ENCODE assay signal across 8 mouse cellular contexts in the genomic region with DNA sequence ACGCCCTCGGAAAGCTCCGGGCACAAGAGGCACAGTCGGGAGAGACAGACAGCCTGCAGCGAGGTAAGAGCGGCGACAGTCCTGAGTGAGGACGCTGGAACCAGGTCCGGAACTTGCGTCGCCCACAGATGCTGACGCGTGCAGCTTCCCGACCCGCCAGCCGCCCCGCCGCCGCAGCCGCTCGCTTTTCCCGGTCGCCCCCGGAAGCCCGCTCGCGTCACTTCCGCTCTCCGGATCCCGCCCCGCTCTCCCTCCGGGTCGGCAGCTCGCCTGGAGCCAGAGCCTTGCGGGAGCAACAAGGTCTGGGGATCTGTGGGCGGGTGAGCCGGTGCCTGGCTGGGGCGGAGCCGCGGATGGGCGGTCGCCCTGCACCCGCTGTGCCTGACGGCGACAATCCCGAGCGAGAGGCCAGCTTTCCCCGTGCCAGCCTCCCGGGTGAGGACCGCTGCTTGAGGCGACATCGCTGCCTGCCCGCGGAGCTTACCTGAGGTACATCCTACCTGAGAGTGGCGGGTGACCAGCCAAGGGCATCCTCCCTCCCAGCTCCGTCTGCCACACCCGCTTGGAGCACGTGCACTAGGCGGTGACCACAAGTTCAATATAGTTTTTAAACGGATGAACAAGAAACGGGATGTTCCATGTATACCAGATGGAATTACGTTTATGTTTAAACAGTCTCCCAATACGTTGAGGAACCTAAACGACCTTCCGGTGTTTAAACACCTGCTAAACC. TPM values are rescaled to one million over a fixed set of nuclear protein-coding genes. Genes with fewer than 3 reads are reported as not detected.
DNase-seq lines count a peak whose midpoint lies in the region; ATAC-seq and TF ChIP-seq lines count a peak whose summit lies in the region.

A gene (minus strand): TSS at position 210 of the 733 bp plus-strand sequence.

- TF ChIP-seq POLR2A in testis, adult 2 months (IDR thresholded peaks at IDR 0.05; ENCODE audit: control insufficient read depth, low read depth, low read length): peak; percentile 71

- H3K9ac ChIP-seq in forebrain, embryonic 11.5 days (ENCODE audit: low read length): peak within 1 kb of the TSS; percentile 82
- H3K9ac ChIP-seq in heart, postnatal 0 days (replicated peaks; ENCODE audit: low read depth, low read length): peak within 1 kb of the TSS; percentile 92
- peak within 1 kb of the TSS; percentile 92 for H3K9ac ChIP-seq in liver, embryonic 16.5 days (ENCODE audit: low read depth, low read length)
- peak within 1 kb of the TSS; percentile 93 for H3K9ac ChIP-seq in neural tube, embryonic 13.5 days

- H3K4me3 ChIP-seq in forebrain, embryonic 11.5 days (ENCODE audit: low read depth, low read length): peak within 1 kb of the TSS; percentile 85
- peak within 1 kb of the TSS; percentile 98 for H3K4me3 ChIP-seq in heart, postnatal 0 days (ENCODE audit: low read depth, low read length)
- H3K4me3 ChIP-seq in liver, embryonic 16.5 days (ENCODE audit: low read depth, low read length): peak within 1 kb of the TSS; percentile 98
- peak within 1 kb of the TSS; percentile 95 for H3K4me3 ChIP-seq in neural tube, embryonic 13.5 days
- H3K4me3 ChIP-seq in testis, adult 2 months (ENCODE audit: control insufficient read depth, low read depth, low read length): peak within 1 kb of the TSS; percentile 97

- TF ChIP-seq EP300 in heart, postnatal 0 days (IDR thresholded peaks at IDR 0.05; ENCODE audit: low read depth): peak; percentile 41; the same call in 1 of the 2 replicates

- no peaks in the 10 kb centered on the region for H3K27me3 ChIP-seq in forebrain, embryonic 11.5 days (ENCODE audit: control insufficient read depth, insufficient read depth, low read length)
- H3K27me3 ChIP-seq in heart, postnatal 0 days (ENCODE audit: control insufficient read depth, insufficient read depth, low read length): no peaks in the 10 kb centered on the region
- no peaks in the 10 kb centered on the region for H3K27me3 ChIP-seq in liver, embryonic 16.5 days (ENCODE audit: control insufficient read depth, insufficient read depth, low read depth, low read length)
- no peaks in the 10 kb centered on the region for H3K27me3 ChIP-seq in neural tube, embryonic 13.5 days
- no peaks in the 10 kb centered on the region for H3K27me3 ChIP-seq in testis, adult 2 months (ENCODE audit: control insufficient read depth, insufficient read depth, low read length)

- H3K4me1 ChIP-seq in forebrain, embryonic 11.5 days (replicated peaks; ENCODE audit: control insufficient read depth, insufficient read depth, low read length): no peaks in the 10 kb centered on the region; the same call in 1 of the 2 replicates
- no peaks in the 10 kb centered on the region for H3K4me1 ChIP-seq in heart, postnatal 0 days (ENCODE audit: control insufficient read depth, insufficient read depth)
- H3K4me1 ChIP-seq in liver, embryonic 16.5 days (ENCODE audit: control insufficient read depth, low read depth, low read length): peaks cover 11% of the 10 kb centered on the region
- peaks cover 21% of the 10 kb centered on the region for H3K4me1 ChIP-seq in neural tube, embryonic 13.5 days (replicated peaks)
- no peaks in the 10 kb centered on the region; the same call in 1 of the 2 replicates for H3K4me1 ChIP-seq in testis, adult 2 months (ENCODE audit: control insufficient read depth, insufficient read depth, low read length)

- H3K36me3 ChIP-seq in forebrain, embryonic 11.5 days (ENCODE audit: control insufficient read depth, insufficient read depth, low read length): no peaks in the 10 kb centered on the region; the same call in 1 of the 2 replicates
- no peaks in the 10 kb centered on the region for H3K36me3 ChIP-seq in heart, postnatal 0 days (replicated peaks; ENCODE audit: control insufficient read depth, insufficient read depth, low read length)
- H3K36me3 ChIP-seq in liver, embryonic 16.5 days (ENCODE audit: control insufficient read depth, insufficient read depth): no peaks in the 10 kb centered on the region
- peaks cover 4% of the 10 kb centered on the region for H3K36me3 ChIP-seq in neural tube, embryonic 13.5 days
- H3K36me3 ChIP-seq in testis, adult 2 months (ENCODE audit: control insufficient read depth, insufficient read depth, low read length): no peaks in the 10 kb centered on the region

- peak within 1 kb of the TSS; percentile 95 for H3K4me2 ChIP-seq in forebrain, embryonic 11.5 days (ENCODE audit: low read depth, low read length, severe bottlenecking)
- H3K4me2 ChIP-seq in heart, postnatal 0 days (ENCODE audit: low read depth, low read length): peak within 1 kb of the TSS; percentile 98
- peak within 1 kb of the TSS; percentile 94 for H3K4me2 ChIP-seq in liver, embryonic 16.5 days (ENCODE audit: low read depth, low read length)
- H3K4me2 ChIP-seq in neural tube, embryonic 13.5 days: peak within 1 kb of the TSS; percentile 95

- H3K27ac ChIP-seq in forebrain, embryonic 11.5 days (ENCODE audit: low read depth, low read length): peak within 1 kb of the TSS; percentile 76
- H3K27ac ChIP-seq in heart, postnatal 0 days (ENCODE audit: low read depth): peak within 1 kb of the TSS; percentile 87
- H3K27ac ChIP-seq in liver, embryonic 16.5 days (ENCODE audit: low read length): peak within 1 kb of the TSS; percentile 91
- peak within 1 kb of the TSS; percentile 93 for H3K27ac ChIP-seq in neural tube, embryonic 13.5 days (replicated peaks)
- peak within 1 kb of the TSS; percentile 95 for H3K27ac ChIP-seq in testis, adult 2 months (ENCODE audit: control insufficient read depth, insufficient read depth, low read depth, low read length)

- under 1% methylated on average over 65 of the region's 65 CpGs for WGBS in forebrain, embryonic 11.5 days
- under 1% methylated on average over 37 of the region's 65 CpGs for WGBS in heart, postnatal 0 days
- WGBS in liver, embryonic 16.5 days (ENCODE audit: insufficient replicate concordance): under 1% methylated on average over 64 of the region's 65 CpGs
- WGBS in neural tube, embryonic 13.5 days: under 1% methylated on average over 62 of the region's 65 CpGs

- TF ChIP-seq CTCF in heart, postnatal 0 days (IDR thresholded peaks at IDR 0.05; ENCODE audit: low read depth): no peak
- no peak for TF ChIP-seq CTCF in testis, adult 2 months (IDR thresholded peaks at IDR 0.05; ENCODE audit: control insufficient read depth, insufficient read depth, insufficient replicate concordance, low read depth, low read length)

- no peaks in the 10 kb centered on the region for H3K9me3 ChIP-seq in forebrain, embryonic 11.5 days (ENCODE audit: control insufficient read depth, low read length)
- H3K9me3 ChIP-seq in heart, postnatal 0 days (replicated peaks; ENCODE audit: control insufficient read depth, low read length): no peaks in the 10 kb centered on the region
- no peaks in the 10 kb centered on the region for H3K9me3 ChIP-seq in liver, embryonic 16.5 days (replicated peaks; ENCODE audit: control insufficient read depth, low read length)
- no peaks in the 10 kb centered on the region for H3K9me3 ChIP-seq in neural tube, embryonic 13.5 days

- peak; percentile 96 for ATAC-seq in forebrain, embryonic 11.5 days (replicated peaks; ENCODE audit: low FRiP score)
- ATAC-seq in heart, postnatal 0 days (ENCODE audit: insufficient read depth, low read depth): peak; percentile 94
- peak; percentile 98 for ATAC-seq in liver, embryonic 16.5 days (ENCODE audit: low read depth)
- ATAC-seq in neural tube, embryonic 13.5 days (ENCODE audit: low read depth): peak; percentile 95

- DNase-seq in CD8-positive naive resting alpha-beta T cell, adult 2 months (ENCODE audit: low read depth in 2 of 2, low spot score in 2 of 2): peak; percentile 84 to 85
- peak; percentile 84 for DNase-seq in c-Kit-positive CD71-negative TER-119-negative erythroid progenitor cells, embryonic 14.5 days (ENCODE audit: low read depth)
- DNase-seq in forebrain, embryonic 11.5 days (ENCODE audit: low spot score): peak; percentile 97
- peak; percentile 89 for DNase-seq in heart, postnatal 0 days (ENCODE audit: low spot score)
- DNase-seq in kidney, postnatal 4 days: peak; percentile 96 to 97

RNA-seq across cellular contexts. Expression of the gene that starts here (rescaled TPM):
- 16.0 and 21.9 TPM in 2 replicates for polyA plus RNA-seq in forebrain, embryonic 11.5 days (2014; fragmentation: Nextera tagmentation; extraction: Ambion mirVana)
- total RNA-seq in heart, postnatal 0 days (2014; rRNA removed; ENCODE audit: low replicate concordance): 3.3 and 35.2 TPM in 2 replicates
- 7.3 and 8.3 TPM in 2 replicates for polyA plus RNA-seq in heart, postnatal 0 days (2015; fragmentation: Nextera tagmentation; extraction: Ambion mirVana)
- polyA plus RNA-seq in liver, embryonic 16.5 days (2015; fragmentation: Nextera tagmentation; extraction: Ambion mirVana): 4.4 and 5.4 TPM in 2 replicates
- polyA plus RNA-seq in neural tube, embryonic 13.5 days (2015; fragmentation: Nextera tagmentation; extraction: Ambion mirVana): 16.5 and 17.4 TPM in 2 replicates
- polyA plus RNA-seq in testis, adult 2 months (2012; rRNA removed): 14.7 and 15.5 TPM in 2 replicates

Comparison
In these comparisons a context has a peak if more than half of its experiments do, and no peak if none do; other contexts are left out.
1. Peak in every context shown above with its lines: DNase-seq, ATAC-seq, H3K4me3 ChIP-seq and H3K27ac ChIP-seq.